Comparison of ENCODE assay signal across 25 mouse cellular contexts in genomic region chr8:3451992-3452391, GRCm38 (mm10). TPM values are rescaled to one million over a fixed set of nuclear protein-coding genes. Genes with fewer than 3 reads are reported as not detected.
DNase-seq lines count a peak whose midpoint lies in the region; ATAC-seq and TF ChIP-seq lines count a peak whose summit lies in the region.
"Had no signal": no experiment of that assay in that cellular context is flagged by ENCODE, and none has a peak within 500 bp of the region (broad histone marks: within the 10 kb centered on the region; RNA-seq: fewer than 3 reads in every experiment).

No protein-coding gene starts in this region.

- DNase-seq in kidney, adult 18-20 months, result peak; percentile 40
- DNase-seq in kidney, postnatal 14 days, result no peak
- DNase-seq in kidney, postnatal 36 days, result peak; percentile 59 to 72
- no peak for DNase-seq in lung, postnatal 10 days
- no peak for DNase-seq in hindbrain, postnatal 0 days (ENCODE audit: low spot score)
- DNase-seq: adrenal gland, postnatal 10 days; cerebellum, adult 11-12 months; cerebellum, postnatal 10 days; embryo, embryonic 11 days; gastrocnemius, adult 2 months; gastrocnemius, postnatal 25 days; heart, postnatal 10 days; heart, postnatal 4 days had no signal

- no peak for TF ChIP-seq POLR2A in ES-Bruce4 (IDR thresholded peaks at IDR 0.05; ENCODE audit: insufficient read depth, low read length)

- H3K36me3 ChIP-seq in ES-Bruce4 (ENCODE audit: control insufficient read depth, insufficient read depth, low read length, poor library complexity, severe bottlenecking), result peaks cover 74% of the 10 kb centered on the region
- H3K36me3 ChIP-seq in kidney, embryonic 15.5 days, result peaks cover 98% of the 10 kb centered on the region
- peaks cover 67% of the 10 kb centered on the region for H3K36me3 ChIP-seq in hindbrain, postnatal 0 days (ENCODE audit: insufficient read depth, low read length)

- TF ChIP-seq CTCF in ES-Bruce4 (IDR thresholded peaks at IDR 0.05; ENCODE audit: low read depth, low read length), result no peak
- no peak for TF ChIP-seq CTCF in hindbrain, postnatal 0 days (IDR thresholded peaks at IDR 0.05; ENCODE audit: low read depth)

- TF ChIP-seq EP300 in ES-Bruce4 (IDR thresholded peaks at IDR 0.05; ENCODE audit: insufficient read depth, low read depth, low read length), result no peak

- H3K4me2 ChIP-seq in kidney, embryonic 15.5 days, result no peak overlapping the region
- no peak overlapping the region for H3K4me2 ChIP-seq in hindbrain, postnatal 0 days (ENCODE audit: low read depth, low read length)
- H3K4me2 ChIP-seq: embryonic facial prominence, embryonic 15.5 days; hindbrain, embryonic 12.5 days had no signal

- 87% methylated on average over 25 of the region's 25 CpGs for WGBS in kidney, embryonic 15.5 days
- 96% methylated on average over 25 of the region's 25 CpGs for WGBS in hindbrain, postnatal 0 days

- H3K9ac ChIP-seq in ES-Bruce4 (ENCODE audit: low read depth, poor library complexity, severe bottlenecking), result no peak overlapping the region
- H3K9ac ChIP-seq in kidney, embryonic 15.5 days, result no peak overlapping the region
- H3K9ac ChIP-seq in hindbrain, postnatal 0 days (replicated peaks; ENCODE audit: low read length), result no peak overlapping the region
- H3K9ac ChIP-seq: embryonic facial prominence, embryonic 15.5 days; hindbrain, embryonic 12.5 days had no signal

- 0 out of 2 replicates have a peak, but pooled peaks have one; percentile 47 for ATAC-seq in kidney, embryonic 15.5 days (replicated peaks; ENCODE audit: low FRiP score)
- no peak for ATAC-seq in hindbrain, postnatal 0 days
- ATAC-seq: forebrain, embryonic 14.5 days had no signal

- H3K4me1 ChIP-seq in ES-Bruce4 (ENCODE audit: control insufficient read depth, insufficient read depth, low read length), result no peaks in the 10 kb centered on the region
- no peaks in the 10 kb centered on the region for H3K4me1 ChIP-seq in kidney, embryonic 15.5 days
- H3K4me1 ChIP-seq in hindbrain, postnatal 0 days (ENCODE audit: insufficient read depth, low read length), result no peaks in the 10 kb centered on the region
- H3K4me1 ChIP-seq: embryonic facial prominence, embryonic 15.5 days; forebrain, embryonic 10.5 days; hindbrain, embryonic 12.5 days had no signal

- H3K9me3 ChIP-seq in ES-Bruce4 (replicated peaks; ENCODE audit: control insufficient read depth, insufficient read depth, low read length, poor library complexity, severe bottlenecking), result peaks cover 3% of the 10 kb centered on the region; the same call in 1 of the 2 replicates
- H3K9me3 ChIP-seq in kidney, embryonic 15.5 days (replicated peaks), result no peaks in the 10 kb centered on the region
- no peaks in the 10 kb centered on the region for H3K9me3 ChIP-seq in hindbrain, postnatal 0 days (ENCODE audit: low read length)
- H3K9me3 ChIP-seq: embryonic facial prominence, embryonic 15.5 days; G1E; hindbrain, embryonic 12.5 days had no signal

- no peaks in the 10 kb centered on the region for H3K27me3 ChIP-seq in ES-Bruce4 (ENCODE audit: control insufficient read depth, insufficient read depth, low read length, poor library complexity, severe bottlenecking)
- no peaks in the 10 kb centered on the region for H3K27me3 ChIP-seq in kidney, embryonic 15.5 days
- no peaks in the 10 kb centered on the region for H3K27me3 ChIP-seq in hindbrain, postnatal 0 days (ENCODE audit: insufficient read depth, low read length)
- H3K27me3 ChIP-seq: embryonic facial prominence, embryonic 15.5 days; hindbrain, embryonic 12.5 days had no signal

- H3K27ac ChIP-seq in ES-Bruce4 (ENCODE audit: insufficient read depth, low read length), result no peak overlapping the region
- H3K27ac ChIP-seq in kidney, embryonic 15.5 days, result no peak overlapping the region
- no peak overlapping the region for H3K27ac ChIP-seq in hindbrain, postnatal 0 days
- H3K27ac ChIP-seq: embryonic facial prominence, embryonic 15.5 days; forebrain, embryonic 10.5 days; gastrocnemius, adult 2 months; hindbrain, embryonic 12.5 days had no signal

- H3K4me3 ChIP-seq in ES-Bruce4 (ENCODE audit: low read depth, low read length), result peak overlapping the region; percentile 1; the same call in 1 of the 2 replicates
- H3K4me3 ChIP-seq in kidney, embryonic 15.5 days (replicated peaks), result no peak overlapping the region
- H3K4me3 ChIP-seq in hindbrain, postnatal 0 days (ENCODE audit: low read length), result no peak overlapping the region
- H3K4me3 ChIP-seq: embryonic facial prominence, embryonic 15.5 days; erythroblast, embryonic 14.5 days; forebrain, embryonic 10.5 days; gastrocnemius, adult 2 months; hindbrain, embryonic 12.5 days had no signal

RNA-seq across cellular contexts. Expression of gene Pex11g, which starts 15.5 kb away (rescaled TPM):
- 4.6 and 6.7 TPM in 2 replicates for polyA plus RNA-seq in ES-Bruce4 (2011; ENCODE audit: insufficient read depth, insufficient read length, low read depth, missing spikeins)
- 6.2 and 7.5 TPM in 2 replicates for polyA plus RNA-seq in kidney, embryonic 15.5 days (2015; fragmentation: Nextera tagmentation; extraction: Ambion mirVana)
- 1.5 and 4.9 TPM in 2 replicates for total RNA-seq in hindbrain, postnatal 0 days (2014; rRNA removed)
- polyA plus RNA-seq in hindbrain, postnatal 0 days (2015; fragmentation: Nextera tagmentation; extraction: Ambion mirVana), result 2.0 and 2.4 TPM in 2 replicates

RNA-seq across cellular contexts. Expression of gene Tex45, which starts 18.7 kb away (rescaled TPM):
- polyA plus RNA-seq in ES-Bruce4 (2011; ENCODE audit: insufficient read depth, insufficient read length, low read depth, missing spikeins), result 0.39 and 0.44 TPM in 2 replicates
- not detected in 2 replicates for polyA plus RNA-seq in kidney, embryonic 15.5 days (2015; fragmentation: Nextera tagmentation; extraction: Ambion mirVana)
- total RNA-seq in hindbrain, postnatal 0 days (2014; rRNA removed), result 0.26 TPM in 1 of 2 replicates, not detected in the other
- polyA plus RNA-seq in hindbrain, postnatal 0 days (2015; fragmentation: Nextera tagmentation; extraction: Ambion mirVana), result 0.57 and 0.73 TPM in 2 replicates
- total RNA-seq: common myeloid progenitor, adult 5-6 weeks; gastrocnemius, adult 2 months; gastrocnemius, postnatal 25 days; granulocyte monocyte progenitor cell, adult 5-6 weeks had no signal
- polyA plus RNA-seq: C2C12; embryonic facial prominence, embryonic 15.5 days; erythroblast, embryonic 14.5 days; forebrain, embryonic 10.5 days; G1E; heart, embryonic 14.5 days; hindbrain, embryonic 12.5 days had no signal

RNA-seq across cellular contexts. Expression of gene Zfp358, which starts 40.9 kb away (rescaled TPM):
- 15.5 and 17.7 TPM in 2 replicates for polyA plus RNA-seq in ES-Bruce4 (2011; ENCODE audit: insufficient read depth, insufficient read length, low read depth, missing spikeins)
- 47.3 and 50.0 TPM in 2 replicates for polyA plus RNA-seq in kidney, embryonic 15.5 days (2015; fragmentation: Nextera tagmentation; extraction: Ambion mirVana)
- total RNA-seq in hindbrain, postnatal 0 days (2014; rRNA removed), result 98.3 and 109 TPM in 2 replicates
- 46.0 and 49.6 TPM in 2 replicates for polyA plus RNA-seq in hindbrain, postnatal 0 days (2015; fragmentation: Nextera tagmentation; extraction: Ambion mirVana)

RNA-seq across cellular contexts. Expression of gene Mcoln1, which starts 48.3 kb away (rescaled TPM):
- polyA plus RNA-seq in ES-Bruce4 (2011; ENCODE audit: insufficient read depth, insufficient read length, low read depth, missing spikeins), result 62.0 and 62.3 TPM in 2 replicates
- polyA plus RNA-seq in kidney, embryonic 15.5 days (2015; fragmentation: Nextera tagmentation; extraction: Ambion mirVana), result 56.0 and 57.1 TPM in 2 replicates
- total RNA-seq in hindbrain, postnatal 0 days (2014; rRNA removed), result 113 and 140 TPM in 2 replicates
- polyA plus RNA-seq in hindbrain, postnatal 0 days (2015; fragmentation: Nextera tagmentation; extraction: Ambion mirVana), result 92.4 and 96.8 TPM in 2 replicates

RNA-seq across cellular contexts. Expression of gene Arhgef18, which starts 59.2 kb away (rescaled TPM):
- 64.8 and 67.7 TPM in 2 replicates for polyA plus RNA-seq in ES-Bruce4 (2011; ENCODE audit: insufficient read depth, insufficient read length, low read depth, missing spikeins)
- 10.9 and 11.2 TPM in 2 replicates for polyA plus RNA-seq in kidney, embryonic 15.5 days (2015; fragmentation: Nextera tagmentation; extraction: Ambion mirVana)
- total RNA-seq in hindbrain, postnatal 0 days (2014; rRNA removed), result 45.6 and 50.0 TPM in 2 replicates
- 5.4 and 5.5 TPM in 2 replicates for polyA plus RNA-seq in hindbrain, postnatal 0 days (2015; fragmentation: Nextera tagmentation; extraction: Ambion mirVana)

Comparison
In these comparisons a context has a peak if more than half of its experiments do, and no peak if none do; other contexts are left out.
1. DNase-seq: peak in kidney, adult 18-20 months (single experiment) and kidney, postnatal 36 days (2 of 2); none in kidney, postnatal 14 days (single experiment), lung, postnatal 10 days (single experiment) and hindbrain, postnatal 0 days (single experiment).